Mouse (Mus musculus) bone marrow macrophage, adult 2 months (primary cell): ENCODE measurements at regions not wholly inside any gene's neighbourhood (a gene's known extent, or its start where the extent isn't known, plus 50 kb on each side); places are given as distances from the start of the nearest gene placed in this dataset.

Experiments used
- CTCF ChIP-seq: IDR thresholded peaks from 2 replicates; pipeline ENCODE4 v1.5.1; 2012; ENCODE audit warnings: low read depth, mild to moderate bottlenecking, low read length, moderate library complexity
- POLR2A ChIP-seq: IDR thresholded peaks from 2 replicates; pipeline ENCODE4 v1.6.1; 2012; ENCODE audit warnings: mild to moderate bottlenecking, low read depth, low read length, borderline replicate concordance

DNA sequence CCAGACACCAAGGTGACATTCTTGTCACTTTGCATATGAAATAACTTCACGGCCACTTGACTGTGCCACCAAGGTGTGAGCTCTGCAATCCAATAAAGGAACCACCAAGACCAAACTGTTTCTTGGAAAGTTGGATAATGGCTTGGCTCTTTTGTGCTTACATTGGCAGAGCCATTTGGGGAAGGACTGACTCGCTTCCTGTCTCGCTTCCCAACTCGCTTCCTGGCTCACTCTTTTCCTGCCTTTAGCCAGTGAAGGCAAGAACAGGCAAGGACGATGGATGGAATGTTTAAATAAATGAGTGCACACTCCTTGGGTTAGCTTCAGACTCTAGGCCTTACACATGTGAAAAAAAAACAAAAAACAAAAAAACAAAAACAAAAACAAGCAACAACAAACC, 124.5 kb upstream of the Supt20 start:
- TF ChIP-seq POLR2A (no peak), CTCF (no peak)
